Mouse (Mus musculus) embryonic fibroblast, embryonic 13.5 days (primary cell): Measurements from ENCODE around the gene Tex261. TPM values are rescaled to one million over a fixed set of nuclear protein-coding genes. Genes with fewer than 3 reads are reported as not detected.

Experiments
- H3K27ac ChIP-seq: 2 replicates; pipeline ENCODE4 v1.5.1; 2012; ENCODE audit warnings: low read length, control low read depth, inconsistent platforms; ENCODE audit not compliant: insufficient read depth
- H3K4me1 ChIP-seq: 2 replicates; pipeline ENCODE4 v1.6.1; 2011; ENCODE audit warnings: low read length; ENCODE audit not compliant: control insufficient read depth, insufficient read depth
- H3K4me3 ChIP-seq: 2 replicates; pipeline ENCODE4 v1.5.1; 2011; ENCODE audit warnings: mild to moderate bottlenecking, control low read depth, low read length; ENCODE audit not compliant: insufficient read depth
- CTCF ChIP-seq: IDR thresholded peaks from 2 replicates; pipeline ENCODE4 v1.5.1; 2011; ENCODE audit warnings: mild to moderate bottlenecking, control low read depth, low read length, moderate library complexity, borderline replicate concordance; ENCODE audit not compliant: insufficient read depth
- POLR2A ChIP-seq: IDR thresholded peaks from 2 replicates; pipeline ENCODE4 v1.6.1; 2011; ENCODE audit warnings: low read depth, mild to moderate bottlenecking, control low read depth, low read length, moderate library complexity
- polyA plus RNA-seq: library from polyadenylated mRNA; stranded (reverse); fragments of >200 nt; gene quantifications from 2 replicates; pipeline ENCODE4 v1.2.4, GENCODE M21; 2011; ENCODE audit warnings: low read depth; ENCODE audit not compliant: missing spikeins, insufficient read length

The Tex261 gene
- polyA plus RNA-seq, 1 experiment = 110 TPM

DNA sequence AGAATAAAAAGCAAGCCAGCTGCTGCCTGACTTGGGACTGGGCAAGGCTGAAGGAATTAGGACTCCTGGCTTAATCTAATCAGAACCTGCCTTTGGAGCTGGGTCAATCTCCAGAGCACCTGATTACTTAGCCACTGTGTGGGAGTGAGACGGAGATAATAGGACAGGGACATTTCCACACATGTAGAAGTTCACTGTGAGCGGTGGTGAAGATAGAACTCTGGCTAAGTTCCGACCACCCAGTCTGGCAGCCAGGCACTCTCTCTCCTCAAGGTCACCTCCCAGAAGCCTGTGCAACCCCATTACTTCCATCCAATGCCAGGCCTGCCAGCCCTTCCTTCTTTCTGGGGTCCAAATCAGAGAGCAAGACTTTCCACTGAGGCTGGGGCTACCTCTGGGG, 8.6 kb downstream of the Tex261 start:
- H3K4me1 ChIP-seq = no peaks in the 10 kb centered on the region
- H3K4me3 ChIP-seq = no peak overlapping the region
- H3K27ac ChIP-seq = no peak overlapping the region
- no peak for TF ChIP-seq POLR2A
- TF ChIP-seq CTCF = no peak

DNA sequence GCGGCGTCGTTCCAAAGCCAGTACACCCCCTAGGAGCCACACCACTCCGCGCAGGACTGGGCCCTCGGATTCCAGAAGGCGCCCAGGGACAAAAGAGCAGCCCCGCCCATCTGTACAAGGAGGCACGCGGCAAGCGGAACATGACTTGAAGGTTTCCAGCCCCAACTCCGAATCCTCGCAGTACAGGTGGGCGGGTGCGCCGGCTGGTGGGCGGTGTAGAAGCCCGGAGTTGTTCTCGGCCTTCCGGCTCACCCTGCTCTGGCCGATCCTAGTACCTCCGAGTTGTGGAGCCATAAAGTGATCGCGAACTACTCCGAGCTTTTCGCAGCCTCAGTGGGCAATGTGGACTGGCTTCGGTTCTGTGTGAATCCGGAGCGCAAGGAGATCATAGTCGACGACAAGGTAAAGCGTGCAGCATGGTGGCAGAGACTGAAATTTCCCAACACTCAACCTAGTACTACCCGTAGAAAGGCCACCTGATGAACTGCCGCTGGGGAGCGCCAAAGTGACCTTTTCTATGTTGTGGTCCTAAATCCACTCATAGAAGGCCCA, 12.7 kb downstream of the Tex261 start:
- H3K4me1 ChIP-seq = no peaks in the 10 kb centered on the region
- no peak overlapping the region for H3K27ac ChIP-seq
- TF ChIP-seq POLR2A (no peak), CTCF (no peak)
- H3K4me3 ChIP-seq = no peak overlapping the region

DNA sequence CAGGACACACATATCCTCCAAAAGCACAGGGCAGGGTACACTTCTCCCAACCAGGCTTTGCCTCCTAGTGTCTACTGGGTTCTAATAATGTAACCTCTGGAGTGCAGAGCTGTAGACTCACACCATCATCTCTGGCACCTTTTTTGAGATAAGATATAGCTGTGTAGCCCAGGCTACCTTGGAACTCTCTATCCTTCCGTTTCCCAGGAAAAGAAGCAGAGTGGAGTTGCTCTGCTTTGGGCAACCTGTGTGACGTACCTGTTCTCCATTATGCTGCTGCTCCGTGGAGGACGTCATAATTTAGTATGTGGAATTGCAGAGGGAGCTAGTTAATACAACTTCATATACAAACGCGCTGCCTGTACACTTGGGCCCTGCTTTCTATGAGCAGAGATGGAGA, 13.3 kb downstream of the Tex261 start, which contains the start of gene Ankrd53:
Ankrd53 (plus strand) TSS at position 301 of the 400 bp plus-strand sequence.
- H3K27ac ChIP-seq = no peak within 1 kb of the TSS
- no peak within 1 kb of the TSS for H3K4me3 ChIP-seq
- no peaks in the 10 kb centered on the region for H3K4me1 ChIP-seq
- TF ChIP-seq CTCF (no peak), POLR2A (no peak)

DNA sequence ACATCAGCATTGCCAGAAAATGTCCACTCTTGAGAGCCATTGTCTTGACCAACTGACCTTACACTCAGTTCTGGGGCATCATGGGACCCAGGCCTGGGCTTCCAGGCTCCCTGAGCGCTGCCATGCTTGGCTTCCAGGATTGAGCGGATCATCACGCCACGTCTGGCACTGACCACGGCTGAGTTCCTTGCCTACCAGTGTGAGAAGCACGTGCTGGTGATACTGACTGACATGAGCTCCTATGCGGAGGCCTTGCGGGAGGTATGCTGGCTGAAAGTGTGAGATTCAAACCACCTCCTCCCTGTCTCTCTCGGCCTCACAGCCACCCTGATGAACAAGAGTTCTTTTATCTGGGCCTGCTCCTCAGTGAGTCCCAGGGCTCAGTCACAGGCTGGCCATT, 19.6 kb downstream of the Tex261 start:
- Histone ChIP-seq H3K27ac (no peak overlapping the region), H3K4me1 (no peaks in the 10 kb centered on the region), H3K4me3 (no peak overlapping the region)
- TF ChIP-seq POLR2A (no peak), CTCF (no peak)

DNA sequence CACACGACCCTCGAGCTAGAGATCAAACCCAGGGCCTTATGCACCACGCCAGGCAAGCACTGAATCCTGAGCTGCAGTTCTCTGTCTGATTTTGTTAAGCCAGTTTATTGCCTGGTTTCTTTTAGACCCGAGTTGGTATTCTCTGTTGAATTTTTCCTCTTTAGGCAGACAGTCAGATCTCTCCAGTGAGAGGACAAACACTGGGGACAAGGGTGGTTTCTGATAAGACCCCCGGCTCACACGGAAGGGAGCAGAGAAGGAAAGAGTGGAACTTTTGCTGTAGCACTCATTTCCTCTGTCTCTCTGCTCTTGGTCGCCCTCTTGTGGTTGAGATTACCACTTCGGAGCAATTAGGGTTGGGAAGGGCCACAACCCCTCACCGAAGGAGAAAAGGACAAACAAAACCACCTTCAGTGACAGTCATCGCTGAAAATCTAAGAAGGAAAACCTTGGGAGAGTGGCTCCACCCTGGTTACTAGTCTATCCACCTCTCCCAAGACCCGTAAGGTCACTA, 25.4 kb downstream of the Tex261 start:
- peak; percentile 35; the same call in 1 of the 2 replicates for TF ChIP-seq CTCF
- no peak for TF ChIP-seq POLR2A
- Histone ChIP-seq H3K4me1 (no peaks in the 10 kb centered on the region), H3K27ac (no peak overlapping the region), H3K4me3 (no peak overlapping the region)

DNA sequence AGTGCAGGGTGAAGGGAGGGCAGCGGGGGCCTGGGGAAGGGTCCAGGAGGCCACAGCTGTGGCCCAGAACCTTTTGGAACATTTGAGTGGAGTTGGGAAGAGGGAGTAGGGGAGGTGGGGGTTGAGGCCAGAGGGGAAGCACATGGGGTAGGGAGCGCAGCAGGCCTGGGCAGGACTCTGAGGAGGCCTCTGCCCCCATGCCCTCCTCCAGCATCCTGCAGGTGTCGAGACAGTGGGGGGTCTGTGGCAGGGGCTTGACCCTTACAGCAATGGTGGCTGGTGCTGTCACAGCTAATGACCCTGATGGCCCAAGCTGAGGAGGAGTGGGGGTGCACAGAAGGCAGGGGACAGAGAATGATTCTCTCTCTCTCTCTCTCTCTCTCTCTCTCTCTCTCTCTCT, 26.3 kb downstream of the Tex261 start:
- no peaks in the 10 kb centered on the region for H3K4me1 ChIP-seq
- TF ChIP-seq POLR2A = no peak
- no peak for TF ChIP-seq CTCF
- no peak overlapping the region for H3K4me3 ChIP-seq
- no peak overlapping the region for H3K27ac ChIP-seq

DNA sequence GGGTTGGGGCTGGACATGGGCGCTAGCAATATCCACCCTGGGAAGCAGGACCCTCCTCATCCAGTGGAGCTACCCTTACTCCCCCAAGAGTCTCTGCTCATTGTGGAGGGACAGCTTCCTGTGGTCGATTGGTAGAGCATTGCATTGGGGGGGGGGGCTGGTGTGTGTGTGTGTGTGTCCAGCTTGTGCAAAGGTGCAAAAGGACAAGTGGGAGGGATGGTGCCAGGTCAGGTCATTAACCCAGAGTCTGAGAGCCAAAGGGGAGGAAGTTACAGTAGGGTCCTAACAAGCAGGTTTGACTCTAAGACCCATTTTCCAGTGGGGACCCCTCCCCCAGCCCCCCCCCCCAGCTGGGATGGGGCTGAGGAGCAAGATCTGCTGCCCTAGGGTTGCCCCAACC, 30.1 kb downstream of the Tex261 start:
- no peaks in the 10 kb centered on the region for H3K4me1 ChIP-seq
- no peak for TF ChIP-seq CTCF
- no peak for TF ChIP-seq POLR2A
- no peak overlapping the region for H3K27ac ChIP-seq

DNA sequence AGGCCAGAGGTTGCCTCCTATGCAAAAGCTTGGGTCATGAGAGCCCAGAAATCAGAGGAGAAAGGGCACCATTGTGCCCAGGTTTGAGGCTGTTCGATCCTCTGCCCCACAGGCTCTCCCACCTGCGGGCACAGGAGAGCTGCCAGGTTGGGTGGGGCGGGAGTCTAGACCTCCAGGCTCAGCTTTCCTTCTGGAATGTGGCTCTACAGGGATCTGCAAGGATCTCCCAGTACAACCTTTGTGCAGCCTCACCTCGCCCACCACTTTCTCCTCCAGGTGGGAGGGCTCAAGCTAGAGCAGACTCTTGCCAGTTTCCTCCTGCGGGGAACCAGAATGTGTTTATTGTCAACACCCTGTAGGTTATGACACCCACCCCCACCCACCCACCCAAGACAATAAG, 31.1 kb downstream of the Tex261 start:
- no peak overlapping the region for H3K4me3 ChIP-seq
- no peak overlapping the region for H3K27ac ChIP-seq
- TF ChIP-seq POLR2A (no peak), CTCF (no peak)
- no peaks in the 10 kb centered on the region for H3K4me1 ChIP-seq

More for the DNA sequence above, 30.1 kb downstream of the Tex261 start:
- no peak overlapping the region for H3K4me3 ChIP-seq

DNA sequence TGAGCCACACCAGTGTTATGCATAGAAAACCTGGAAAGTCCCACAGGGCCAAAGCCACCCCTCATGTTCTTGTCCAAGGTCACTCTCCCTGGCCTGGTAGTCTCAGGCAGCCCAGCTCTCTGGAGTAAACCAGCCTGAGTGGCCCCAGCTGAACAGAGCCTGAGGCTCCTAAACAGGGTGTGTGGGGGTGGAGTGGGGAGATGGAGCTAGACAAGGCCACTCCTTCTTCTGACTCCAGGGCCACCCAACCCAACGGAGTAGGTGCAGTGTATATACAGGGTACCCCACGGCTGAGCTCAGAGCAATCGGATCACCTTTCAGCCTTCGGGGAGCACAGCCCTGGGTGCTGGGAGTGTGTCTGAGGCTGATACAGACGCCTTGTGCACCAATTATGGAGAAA, 31.5 kb downstream of the Tex261 start:
- no peak overlapping the region for H3K27ac ChIP-seq
- no peaks in the 10 kb centered on the region for H3K4me1 ChIP-seq
- TF ChIP-seq POLR2A (no peak), CTCF (no peak)
- H3K4me3 ChIP-seq = no peak overlapping the region

DNA sequence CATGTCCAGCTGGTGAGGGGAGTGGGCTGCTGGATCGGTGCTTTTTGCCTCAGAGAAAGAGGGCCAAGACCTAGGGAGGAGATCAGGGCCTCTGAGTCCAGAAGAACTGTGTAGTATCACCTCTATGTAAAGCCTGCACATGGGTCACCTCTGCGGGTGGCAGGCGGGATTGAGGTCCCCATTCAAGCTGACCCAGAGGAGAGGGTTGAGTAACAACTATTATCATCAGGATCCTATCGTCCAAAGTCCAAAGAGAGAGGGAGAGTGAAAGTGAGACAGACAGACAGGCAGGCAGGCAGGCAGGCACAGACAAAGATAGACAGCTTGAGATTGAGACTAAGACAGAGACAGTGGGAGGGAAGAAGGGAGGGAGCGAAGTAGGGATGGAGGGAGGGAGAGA, 32.4 kb downstream of the Tex261 start:
- H3K4me1 ChIP-seq = no peaks in the 10 kb centered on the region; the same call in 1 of the 2 replicates
- no peak overlapping the region for H3K27ac ChIP-seq
- TF ChIP-seq CTCF (no peak), POLR2A (no peak)
- H3K4me3 ChIP-seq = no peak overlapping the region
